Mouse (Mus musculus) heart, postnatal 0 days (tissue): ENCODE measurements around the gene Prdm16. TPM values are rescaled to one million over a fixed set of nuclear protein-coding genes. Genes with fewer than 3 reads are reported as not detected.

ENCODE experiments used
- ATAC-seq: fragments of 200-750 bp; cut with Nextera tagmentation; 2 replicates; pipeline ENCODE4 v1.8.0; 2017; ENCODE audit warnings: low read depth, moderate number of reproducible peaks, moderate library complexity; ENCODE audit not compliant: insufficient read depth
- DNase-seq: peaks from one replicate; pipeline ENCODE4 v3.0.0-alpha.2; 2016; ENCODE audit warnings: low spot score
- H3K27ac ChIP-seq: fragments of 300-500 bp; sonication (generic); 2 replicates; pipeline ENCODE4 v1.5.1; 2014; ENCODE audit warnings: low read depth, mild to moderate bottlenecking
- H3K27me3 ChIP-seq: fragments of 300-500 bp; sonication (generic); 2 replicates; pipeline ENCODE4 v1.6.1; 2014; ENCODE audit warnings: low read length, mixed read lengths; ENCODE audit not compliant: control insufficient read depth, insufficient read depth
- H3K36me3 ChIP-seq: fragments of 300-500 bp; sonication (generic); replicated peaks from 2 replicates; pipeline ENCODE4 v1.6.1; 2014; ENCODE audit warnings: low read length, mixed read lengths; ENCODE audit not compliant: control insufficient read depth, insufficient read depth
- H3K4me1 ChIP-seq: fragments of 300-500 bp; sonication (generic); 2 replicates; pipeline ENCODE4 v1.6.1; 2014; ENCODE audit warnings: antibody characterized with exemption; ENCODE audit not compliant: control insufficient read depth, insufficient read depth
- H3K4me2 ChIP-seq: fragments of 300-500 bp; sonication (generic); 2 replicates; pipeline ENCODE4 v1.6.1; 2014; ENCODE audit warnings: low read depth, mild to moderate bottlenecking, low read length, moderate library complexity
- H3K4me3 ChIP-seq: fragments of 300-500 bp; sonication (generic); 2 replicates; pipeline ENCODE4 v1.5.1; 2014; ENCODE audit warnings: low read depth, low read length
- H3K9ac ChIP-seq: fragments of 300-500 bp; sonication (generic); replicated peaks from 2 replicates; pipeline ENCODE4 v1.6.1; 2014; ENCODE audit warnings: low read depth, low read length, mixed read lengths
- H3K9me3 ChIP-seq: fragments of 300-500 bp; sonication (generic); replicated peaks from 2 replicates; pipeline ENCODE4 v1.6.1; 2016; ENCODE audit warnings: low read length; ENCODE audit not compliant: control insufficient read depth
- CTCF ChIP-seq: IDR thresholded peaks from 2 replicates; pipeline ENCODE4 v1.5.1; 2016; ENCODE audit warnings: antibody characterized with exemption, control low read depth, low read depth
- EP300 ChIP-seq: IDR thresholded peaks from 2 replicates; pipeline ENCODE4 v1.6.1; 2016; ENCODE audit warnings: antibody characterized with exemption, low read depth
- WGBS: fragments of 180-500 bp; shearing (Covaris S2); extraction: QIAGEN DNeasy Blood & Tissue Kit; methylation state at CpG from one replicate; pipeline ENCODE4 v1.1.7; 2014; 5-methylcytosine and 5-hydroxymethylcytosine counted together
- polyA plus RNA-seq: library from polyadenylated mRNA; unstranded; fragments of >200 nt; fragmentation: Nextera tagmentation; extraction: Ambion mirVana; gene quantifications from 2 replicates; pipeline ENCODE4 v1.2.1, GENCODE M21; 2015
- total RNA-seq: library from RNA; depleted of rRNA; stranded (reverse); fragments of >200 nt; gene quantifications from 2 replicates; pipeline ENCODE4 v1.2.3, GENCODE M21; 2014; ENCODE audit warnings: low replicate concordance

The Prdm16 gene
- total and polyA plus RNA-seq, 2 experiments from 2014 or later: 9.3 to 14.7 TPM

DNA sequence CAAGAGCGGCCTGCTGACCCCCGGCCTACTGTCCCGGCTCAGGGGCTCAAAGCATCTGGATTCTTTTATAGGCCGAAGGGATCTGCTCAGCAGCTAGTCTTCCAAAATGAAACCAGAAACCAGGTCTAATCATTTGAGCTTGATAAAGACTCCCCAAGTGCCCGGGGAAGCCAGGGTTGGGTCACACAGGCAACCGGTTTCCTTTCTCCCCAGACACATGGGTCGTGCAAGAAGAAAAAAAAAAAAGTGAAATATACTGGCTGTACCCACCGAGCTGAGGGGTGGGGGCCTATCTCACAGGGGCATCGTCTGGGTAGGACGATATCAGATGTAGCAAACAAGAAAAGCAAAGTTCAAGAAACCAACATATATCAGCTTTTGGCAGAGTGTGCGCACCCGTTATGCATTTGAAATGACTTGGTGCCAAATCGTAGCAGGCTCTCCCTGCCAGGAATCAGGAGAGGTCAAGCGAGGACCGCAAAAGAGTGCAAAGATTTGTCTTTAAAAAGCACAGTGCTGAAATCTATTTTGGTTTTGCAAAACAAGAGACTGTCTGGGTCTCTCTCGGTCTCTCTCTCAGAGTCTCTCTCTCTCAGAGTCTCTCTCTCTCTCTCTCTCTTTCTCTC, 55.3 kb downstream of the Prdm16 start:
- peak overlapping the region; percentile 25; the same call in 1 of the 2 replicates for H3K9ac ChIP-seq
- peaks cover 37% of the 10 kb centered on the region for H3K4me1 ChIP-seq
- peak; percentile 27 for ATAC-seq
- no peak for TF ChIP-seq CTCF
- TF ChIP-seq EP300: no peak
- no peak overlapping the region for H3K4me3 ChIP-seq
- 26% methylated on average over 16 of the region's 16 CpGs for WGBS
- H3K9me3 ChIP-seq: no peaks in the 10 kb centered on the region
- H3K36me3 ChIP-seq: no peaks in the 10 kb centered on the region
- peak overlapping the region; percentile 55 for H3K27ac ChIP-seq
- H3K27me3 ChIP-seq: no peaks in the 10 kb centered on the region
- DNase-seq: peak; percentile 76
- H3K4me2 ChIP-seq: peak overlapping the region; percentile 45

- DNase-seq (no peak), ATAC-seq (no peak)
- Histone ChIP-seq H3K4me2 (no peak overlapping the region), H3K9ac (no peak overlapping the region), H3K27me3 (no peaks in the 10 kb centered on the region), H3K27ac (no peak overlapping the region), H3K4me1 (0 out of 2 replicates have a peak, but pooled peaks cover 6% of the 10 kb centered on the region), H3K4me3 (no peak overlapping the region), H3K9me3 (no peaks in the 10 kb centered on the region), H3K36me3 (no peaks in the 10 kb centered on the region)
- 51% methylated on average over 13 of the region's 13 CpGs for WGBS
- no peak for TF ChIP-seq CTCF
- no peak for TF ChIP-seq EP300
Measured at GRCm38 (mm10) chr4:154574208-154574875, 62.3 kb downstream of the Prdm16 start.

- TF ChIP-seq CTCF (no peak), EP300 (no peak)
- no peaks in the 10 kb centered on the region for H3K36me3 ChIP-seq
- H3K4me1 ChIP-seq: 0 out of 2 replicates have a peak, but pooled peaks cover 6% of the 10 kb centered on the region
- H3K27me3 ChIP-seq: no peaks in the 10 kb centered on the region
- no peak overlapping the region for H3K4me3 ChIP-seq
- no peak overlapping the region for H3K27ac ChIP-seq
- 38% methylated on average over 10 of the region's 10 CpGs for WGBS
- no peak overlapping the region for H3K4me2 ChIP-seq
- ATAC-seq: 0 out of 2 replicates have a peak, but pooled peaks have one; percentile 34
- DNase-seq: no peak
- H3K9me3 ChIP-seq: no peaks in the 10 kb centered on the region
- no peak overlapping the region for H3K9ac ChIP-seq
Measured at GRCm38 (mm10) chr4:154570451-154570881, 66.2 kb downstream of the Prdm16 start.

- no peaks in the 10 kb centered on the region for H3K9me3 ChIP-seq
- no peak overlapping the region for H3K27ac ChIP-seq
- no peak overlapping the region for H3K4me3 ChIP-seq
- H3K27me3 ChIP-seq: no peaks in the 10 kb centered on the region
- ATAC-seq (no peak), DNase-seq (no peak)
- no peak overlapping the region for H3K9ac ChIP-seq
- TF ChIP-seq CTCF (no peak), EP300 (no peak)
- H3K4me2 ChIP-seq: no peak overlapping the region
- WGBS: 87% methylated on average over 9 of the region's 9 CpGs
- H3K36me3 ChIP-seq: no peaks in the 10 kb centered on the region
- 0 out of 2 replicates have a peak, but pooled peaks cover 6% of the 10 kb centered on the region for H3K4me1 ChIP-seq
Measured at GRCm38 (mm10) chr4:154569845-154570244, 66.8 kb downstream of the Prdm16 start.

DNA sequence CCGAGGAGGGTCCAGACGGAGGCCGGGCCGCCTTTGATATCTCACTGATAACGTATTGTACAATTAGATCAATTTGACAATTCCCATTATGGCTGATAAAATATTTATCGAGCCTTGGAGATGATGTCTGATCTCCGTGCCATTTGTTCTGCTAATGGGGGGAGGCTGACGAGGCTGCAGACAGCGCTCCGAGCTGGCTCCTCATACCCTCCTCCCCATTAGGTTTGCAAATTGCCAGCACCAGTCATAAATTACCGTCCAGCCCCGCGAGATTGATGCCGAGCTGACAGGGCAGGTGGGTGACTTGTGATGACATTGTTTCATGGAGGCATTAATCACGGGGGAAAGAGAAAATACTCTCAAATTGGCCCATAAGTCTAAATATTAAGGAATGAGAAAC, 67.9 kb downstream of the Prdm16 start:
- no peaks in the 10 kb centered on the region for H3K36me3 ChIP-seq
- H3K9me3 ChIP-seq: no peaks in the 10 kb centered on the region
- no peak overlapping the region for H3K9ac ChIP-seq
- H3K4me3 ChIP-seq: no peak overlapping the region
- no peak for TF ChIP-seq CTCF
- TF ChIP-seq EP300: no peak
- no peak overlapping the region for H3K27ac ChIP-seq
- no peak overlapping the region for H3K4me2 ChIP-seq
- H3K4me1 ChIP-seq: peaks cover under 1% of the 10 kb centered on the region
- ATAC-seq (no peak), DNase-seq (no peak)
- H3K27me3 ChIP-seq: no peaks in the 10 kb centered on the region
- WGBS: 78% methylated on average over 15 of the region's 15 CpGs
